Mouse (Mus musculus): ENCODE data around the gene Olfr1251.
"Not testable (repeated sequence)": the region's sequence is repeated elsewhere in the genome, so short reads cannot be mapped to it uniquely, and the experiment has no call there.

Gene Olfr1251

DNA sequence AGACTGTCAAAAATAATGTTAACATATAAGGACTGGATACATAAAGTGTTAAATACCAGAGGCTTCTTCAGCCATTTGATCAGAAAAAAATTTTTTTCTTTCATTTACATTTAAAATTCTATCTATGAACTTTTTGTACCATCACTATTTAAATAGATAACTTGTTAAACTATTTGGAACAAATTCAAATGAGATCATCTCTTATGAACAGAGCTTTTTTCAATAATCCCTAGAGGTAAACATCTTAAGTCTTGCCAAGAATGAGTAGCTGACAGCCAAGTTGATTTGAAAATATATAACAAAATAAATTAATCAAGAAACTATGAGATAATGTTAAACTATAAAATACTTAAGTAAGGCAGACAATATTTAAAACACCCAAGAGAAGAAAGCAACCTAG, at the start of gene Olfr1251:
Gene Olfr1251 (minus strand): TSS at position 101 of the 400 bp plus-strand sequence.
- DNase-seq (ENCODE audit: low spot score in 2 of 2), result no peak

GRCm38 (mm10) chr2:89691980-89692379, 20.2 kb upstream of the Olfr1251 start:
- no peak for DNase-seq (ENCODE audit: low spot score in 2 of 2)

GRCm38 (mm10) chr2:89661367-89661766, 10.4 kb downstream of the Olfr1251 start, which contains the start of gene Olfr1250:
Gene Olfr1250 (minus strand): TSS chr2:89661467.
- DNase-seq (ENCODE audit: low spot score in 2 of 2), result no peak

GRCm38 (mm10) chr2:89634883-89635282, 36.9 kb downstream of the Olfr1251 start, which contains the start of gene Olfr1249:
Gene Olfr1249 (minus strand): TSS chr2:89634983.
- no peak for DNase-seq (ENCODE audit: low spot score in 2 of 2)

- DNase-seq (ENCODE audit: low spot score in 2 of 2), result not testable (repeated sequence)
Observed at GRCm38 (mm10) chr2:89618145-89618544, 53.6 kb downstream of the Olfr1251 start, which contains the start of gene Olfr1248. Gene Olfr1248 (minus strand): TSS chr2:89618245.

Measured in frontal cortex, postnatal 36 days (tissue).